Mouse (Mus musculus) 3T3-L1 (cell line): Measurements from ENCODE around the gene Irf1.

Source experiments
- DNase-seq: peaks from one replicate; pipeline ENCODE4 v3.0.0-alpha.2; 2015; ENCODE audit warnings: low read depth, low spot score

Irf1 gene

GRCm38 (mm10) chr11:53759545-53760406, 10.0 kb upstream of the Irf1 start:
- DNase-seq, result peak; percentile 24

GRCm38 (mm10) chr11:53761284-53761683, 8.5 kb upstream of the Irf1 start:
- DNase-seq, result peak; percentile 47

- DNase-seq, result peak; percentile 93
These were observed 8.0 kb upstream of the Irf1 start for GRCm38 (mm10) chr11:53761822-53762221.

GRCm38 (mm10) chr11:53762426-53762825, 7.4 kb upstream of the Irf1 start:
- DNase-seq, result no peak

- DNase-seq, result peak; percentile 89
These were observed 6.9 kb upstream of the Irf1 start for GRCm38 (mm10) chr11:53762827-53763495.

- DNase-seq, result peak; percentile 94
These were observed 6.2 kb upstream of the Irf1 start for GRCm38 (mm10) chr11:53763496-53764140.

- no peak for DNase-seq
These were observed 5.2 kb upstream of the Irf1 start for GRCm38 (mm10) chr11:53764581-53764980.

- DNase-seq, result no peak
These were observed 1.2 kb upstream of the Irf1 start for GRCm38 (mm10) chr11:53768422-53769184.

- DNase-seq, result no peak
These were observed 633 bp upstream of the Irf1 start for GRCm38 (mm10) chr11:53769185-53769576.

- DNase-seq, result peak; percentile 55
These were observed 444 bp downstream of the Irf1 start for GRCm38 (mm10) chr11:53770125-53770791.

GRCm38 (mm10) chr11:53771001-53771744, 1.4 kb downstream of the Irf1 start:
- DNase-seq, result no peak

GRCm38 (mm10) chr11:53772536-53772935, 2.7 kb downstream of the Irf1 start:
- no peak for DNase-seq

GRCm38 (mm10) chr11:53773087-53773486, 3.3 kb downstream of the Irf1 start, which contains the start of gene Gm17334:
TSS of gene Gm17334 (minus strand) at chr11:53773187.
- no peak for DNase-seq

GRCm38 (mm10) chr11:53773641-53774360, 4.0 kb downstream of the Irf1 start:
- no peak for DNase-seq

GRCm38 (mm10) chr11:53774659-53775255, 4.9 kb downstream of the Irf1 start:
- DNase-seq, result no peak

- DNase-seq, result no peak
These were observed 7.9 kb downstream of the Irf1 start for GRCm38 (mm10) chr11:53777736-53778135.

- no peak for DNase-seq
These were observed 8.6 kb downstream of the Irf1 start for GRCm38 (mm10) chr11:53778455-53778854.

- DNase-seq, result no peak
These were observed 10.0 kb downstream of the Irf1 start for GRCm38 (mm10) chr11:53779808-53780207.

- no peak for DNase-seq
These were observed 10.4 kb downstream of the Irf1 start for GRCm38 (mm10) chr11:53780262-53780661.
